Mouse (Mus musculus) stomach, embryonic 14.5 days (tissue): ENCODE results near the gene Zp1. TPM values are rescaled to one million over a fixed set of nuclear protein-coding genes. Genes with fewer than 3 reads are reported as not detected.
A peak's percentile ranks its signal among the peaks of the same experiment; 100 is the strongest.

Source experiments
- ATAC-seq: fragments of 200-750 bp; cut with Nextera tagmentation; 2 replicates; pipeline ENCODE4 v1.8.0; 2017; ENCODE audit warnings: low read depth, moderate TSS enrichment; ENCODE audit not compliant: insufficient number of reproducible peaks, insufficient read depth, low FRiP score
- H3K27ac ChIP-seq: fragments of 300-500 bp; sonication (generic); 2 replicates; pipeline ENCODE4 v1.5.1; 2014; ENCODE audit warnings: mild to moderate bottlenecking, low read length, moderate library complexity, mixed read lengths
- H3K27me3 ChIP-seq: fragments of 300-500 bp; sonication (generic); 2 replicates; pipeline ENCODE4 v1.6.1; 2014; ENCODE audit warnings: low read length, control low read depth, mixed read lengths; ENCODE audit not compliant: control insufficient read depth, insufficient read depth
- H3K36me3 ChIP-seq: fragments of 300-500 bp; sonication (generic); 2 replicates; pipeline ENCODE4 v1.6.1; 2014; ENCODE audit warnings: mild to moderate bottlenecking, control low read depth, low read length, moderate library complexity, mixed read lengths; ENCODE audit not compliant: control insufficient read depth, insufficient read depth
- H3K4me1 ChIP-seq: fragments of 300-500 bp; sonication (generic); 2 replicates; pipeline ENCODE4 v1.6.1; 2014; ENCODE audit warnings: low read length, control low read depth, mixed read lengths; ENCODE audit not compliant: control insufficient read depth, insufficient read depth
- H3K4me2 ChIP-seq: fragments of 300-500 bp; sonication (generic); replicated peaks from 2 replicates; pipeline ENCODE4 v1.6.1; 2014; ENCODE audit warnings: low read depth, low read length, control low read depth
- H3K4me3 ChIP-seq: fragments of 300-500 bp; sonication (generic); 2 replicates; pipeline ENCODE4 v1.5.1; 2014; ENCODE audit warnings: low read depth, low read length, control low read depth
- H3K9ac ChIP-seq: fragments of 300-500 bp; sonication (generic); replicated peaks from 2 replicates; pipeline ENCODE4 v1.6.1; 2014; ENCODE audit warnings: low read depth, mild to moderate bottlenecking, control low read depth, low read length, moderate library complexity, mixed read lengths
- H3K9me3 ChIP-seq: fragments of 300-500 bp; sonication (generic); 2 replicates; pipeline ENCODE4 v1.6.1; 2016; ENCODE audit warnings: low read depth, low read length, control low read depth; ENCODE audit not compliant: control insufficient read depth
- WGBS: fragments of 180-500 bp; shearing (Covaris S2); extraction: QIAGEN DNeasy Blood & Tissue Kit; methylation state at CpG from one replicate; pipeline ENCODE4 v1.1.7; 2014; 5-methylcytosine and 5-hydroxymethylcytosine counted together
- polyA plus RNA-seq: library from polyadenylated mRNA; unstranded; fragments of >200 nt; fragmentation: Nextera tagmentation; extraction: Ambion mirVana; gene quantifications from 2 replicates; pipeline ENCODE4 v1.2.1, GENCODE M21; 2014

The Zp1 gene
- polyA plus RNA-seq, 1 experiment from 2014 or later: not detected

DNA sequence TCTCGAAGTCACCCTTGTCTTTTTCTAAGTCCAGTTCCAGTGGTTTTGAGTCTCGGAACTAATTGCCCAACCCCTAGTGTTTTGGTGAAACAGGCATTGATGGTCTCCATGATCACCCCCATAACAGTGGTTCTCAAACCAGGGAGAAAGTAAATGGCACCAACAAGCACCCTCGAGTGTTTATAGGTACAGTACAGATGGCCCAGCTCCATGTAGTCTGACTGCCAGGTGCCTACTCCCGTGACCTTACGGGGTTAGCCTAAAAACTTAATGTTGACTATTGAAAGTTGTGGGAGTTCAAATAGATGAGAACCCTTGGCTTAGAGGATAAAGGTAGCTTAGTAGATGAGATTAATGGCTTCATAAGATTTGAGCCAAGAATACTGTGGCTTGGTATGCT, 19.4 kb downstream of the Zp1 start:
- no peaks in the 10 kb centered on the region for H3K27me3 ChIP-seq
- peaks cover 69% of the 10 kb centered on the region for H3K36me3 ChIP-seq
- no peak overlapping the region for H3K4me3 ChIP-seq
- peaks cover 27% of the 10 kb centered on the region for H3K4me1 ChIP-seq
- no peak overlapping the region for H3K27ac ChIP-seq
- H3K9me3 ChIP-seq: no peaks in the 10 kb centered on the region
- no peak overlapping the region for H3K4me2 ChIP-seq
- 89% methylated on average over 5 of the region's 5 CpGs for WGBS
- no peak overlapping the region for H3K9ac ChIP-seq
- no peak for ATAC-seq

DNA sequence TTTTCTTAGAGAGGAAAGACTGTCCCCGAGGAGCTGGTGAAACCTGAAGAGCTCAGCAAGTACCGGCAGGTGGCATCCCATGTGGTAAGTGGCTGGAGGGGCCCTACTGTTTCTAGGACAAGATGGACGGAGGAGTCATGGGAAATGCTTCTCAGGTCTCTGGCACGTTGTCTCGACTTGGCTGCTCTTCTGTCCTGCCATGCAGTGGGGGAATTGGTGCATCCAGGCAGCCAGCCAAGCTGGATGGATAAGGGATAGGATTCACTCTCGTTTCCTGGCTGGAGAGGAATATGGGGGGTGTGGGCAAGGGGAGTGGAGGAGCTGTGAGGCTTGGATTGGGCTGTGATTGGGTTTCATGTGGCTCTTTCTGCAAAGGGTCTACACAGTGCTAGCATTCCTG, 20.1 kb downstream of the Zp1 start:
- no peak overlapping the region for H3K4me3 ChIP-seq
- no peak overlapping the region for H3K27ac ChIP-seq
- 83% methylated on average over 6 of the region's 6 CpGs for WGBS
- no peak overlapping the region for H3K4me2 ChIP-seq
- no peaks in the 10 kb centered on the region for H3K9me3 ChIP-seq
- no peak for ATAC-seq
- H3K27me3 ChIP-seq: no peaks in the 10 kb centered on the region
- peaks cover 69% of the 10 kb centered on the region for H3K36me3 ChIP-seq
- no peak overlapping the region for H3K9ac ChIP-seq
- H3K4me1 ChIP-seq: peaks cover 23% of the 10 kb centered on the region

DNA sequence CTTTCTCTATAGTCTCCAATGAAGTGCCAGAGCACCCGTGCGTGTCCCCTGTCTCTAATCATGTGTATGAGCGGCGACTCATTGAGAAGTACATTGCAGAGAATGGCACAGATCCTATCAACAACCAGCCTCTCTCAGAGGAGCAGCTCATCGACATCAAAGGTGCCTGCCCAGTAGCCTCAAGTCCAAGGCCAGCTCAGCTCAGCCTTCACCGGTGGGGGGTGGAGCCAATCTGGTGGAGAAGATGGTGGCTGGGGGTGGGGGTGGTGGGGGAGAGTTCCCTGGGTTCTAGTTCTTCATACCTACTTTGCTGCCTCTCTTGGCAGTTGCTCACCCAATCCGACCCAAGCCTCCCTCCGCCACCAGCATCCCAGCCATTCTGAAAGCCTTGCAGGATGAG, 22.9 kb downstream of the Zp1 start:
- Histone ChIP-seq H3K9ac (no peak overlapping the region), H3K27me3 (no peaks in the 10 kb centered on the region), H3K4me3 (no peak overlapping the region), H3K36me3 (peaks cover 47% of the 10 kb centered on the region), H3K9me3 (no peaks in the 10 kb centered on the region), H3K27ac (no peak overlapping the region), H3K4me2 (0 out of 2 replicates have a peak overlapping the region, but pooled peaks have one; percentile 89), H3K4me1 (peaks cover 13% of the 10 kb centered on the region)
- WGBS: 82% methylated on average over 8 of the region's 8 CpGs
- ATAC-seq: no peak

DNA sequence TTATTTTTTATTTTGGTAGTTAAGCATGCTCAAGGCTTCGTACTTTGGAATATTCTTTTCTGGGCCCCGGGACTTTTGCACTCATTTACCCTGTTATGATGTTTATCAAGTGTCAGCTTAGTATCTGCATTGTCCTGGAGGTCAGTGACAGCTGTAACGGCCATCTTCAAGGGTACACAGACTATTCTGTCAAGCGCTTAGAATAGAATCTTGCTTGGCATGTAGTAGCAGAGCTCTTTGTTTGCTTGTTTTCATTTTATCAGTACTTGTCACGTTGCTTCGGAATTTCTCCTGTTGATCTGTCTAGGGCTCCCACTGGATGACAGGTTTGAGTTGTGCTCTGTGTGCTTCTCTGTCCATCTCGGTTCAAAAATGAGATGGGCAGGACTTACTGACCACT, 23.6 kb downstream of the Zp1 start:
- Histone ChIP-seq H3K9ac (peak overlapping the region; percentile 82), H3K27me3 (no peaks in the 10 kb centered on the region), H3K4me3 (peak overlapping the region; percentile 91), H3K4me2 (peak overlapping the region; percentile 89), H3K9me3 (no peaks in the 10 kb centered on the region), H3K36me3 (peaks cover 40% of the 10 kb centered on the region), H3K27ac (no peak overlapping the region), H3K4me1 (peaks cover 13% of the 10 kb centered on the region)
- no peak for ATAC-seq
- 73% methylated on average over 7 of the region's 7 CpGs for WGBS

DNA sequence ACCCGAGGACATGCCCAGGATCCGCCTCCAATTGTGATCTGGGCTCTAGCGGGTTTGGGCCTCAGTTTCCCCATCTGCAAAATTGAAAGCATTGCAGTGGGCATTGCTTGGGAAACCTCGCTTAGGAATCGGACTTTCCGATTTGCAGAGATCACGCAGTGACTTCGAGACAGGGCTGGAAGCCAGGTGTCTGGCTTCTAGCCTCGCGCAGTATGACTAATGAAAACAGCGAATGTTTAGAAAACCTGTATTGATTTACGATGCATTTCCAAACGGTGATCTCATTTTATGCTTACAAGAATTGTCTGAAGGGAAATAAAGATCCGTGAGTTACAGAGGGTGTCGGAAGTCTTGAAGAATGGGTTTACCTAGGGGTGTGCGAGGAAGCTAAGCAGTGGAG, 24.7 kb downstream of the Zp1 start:
- Histone ChIP-seq H3K4me1 (peaks cover 13% of the 10 kb centered on the region), H3K27me3 (no peaks in the 10 kb centered on the region), H3K9ac (peak overlapping the region; percentile 82), H3K4me3 (peak overlapping the region; percentile 91), H3K4me2 (peak overlapping the region; percentile 89), H3K9me3 (no peaks in the 10 kb centered on the region), H3K36me3 (peaks cover 29% of the 10 kb centered on the region), H3K27ac (peak overlapping the region; percentile 93)
- 1% methylated on average over 16 of the region's 16 CpGs for WGBS
- ATAC-seq: no peak

GRCm38 (mm10) chr19:10895016-10895528, 25.4 kb downstream of the Zp1 start, which contains the start of gene Prpf19:
TSS of gene Prpf19 (plus strand) at chr19:10895231.
- WGBS: under 1% methylated on average over 43 of the region's 43 CpGs
- Histone ChIP-seq H3K9me3 (no peaks in the 10 kb centered on the region), H3K4me2 (peak within 1 kb of the TSS; percentile 89), H3K9ac (peak within 1 kb of the TSS; percentile 82), H3K27ac (peak within 1 kb of the TSS; percentile 93), H3K4me3 (peak within 1 kb of the TSS; percentile 91), H3K27me3 (no peaks in the 10 kb centered on the region), H3K4me1 (peaks cover 13% of the 10 kb centered on the region), H3K36me3 (peaks cover 22% of the 10 kb centered on the region)
- peak; percentile 96 for ATAC-seq

DNA sequence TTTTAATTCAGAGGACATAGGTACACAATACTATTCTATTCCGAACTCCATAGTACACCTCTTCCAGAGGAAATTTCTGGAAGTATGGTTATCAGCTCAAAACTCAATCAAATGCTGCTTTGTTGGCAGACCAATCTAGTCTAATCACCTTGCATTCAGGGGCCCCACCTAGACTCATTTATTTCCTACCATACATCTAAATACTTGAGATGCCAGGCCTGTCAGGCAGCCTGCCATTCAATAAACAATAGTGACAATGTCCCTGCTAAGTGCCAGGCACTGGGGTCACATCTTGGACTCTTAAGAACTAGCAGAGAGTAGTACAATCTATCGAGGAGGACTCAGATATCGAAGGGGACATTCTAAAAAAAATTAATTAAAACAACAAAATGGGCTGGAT, 28.2 kb downstream of the Zp1 start:
- no peak overlapping the region for H3K4me3 ChIP-seq
- no peak overlapping the region for H3K27ac ChIP-seq
- no peak overlapping the region for H3K9ac ChIP-seq
- H3K36me3 ChIP-seq: no peaks in the 10 kb centered on the region
- no peak for ATAC-seq
- no peaks in the 10 kb centered on the region for H3K9me3 ChIP-seq
- no peaks in the 10 kb centered on the region for H3K27me3 ChIP-seq
- peaks cover 12% of the 10 kb centered on the region for H3K4me1 ChIP-seq
- 78% methylated on average over 3 of the region's 3 CpGs for WGBS
- H3K4me2 ChIP-seq: no peak overlapping the region

- peak within 1 kb of the TSS; percentile 88 for H3K4me2 ChIP-seq
- peak within 1 kb of the TSS; percentile 60 for H3K4me3 ChIP-seq
- H3K9me3 ChIP-seq: peaks cover 12% of the 10 kb centered on the region; the same call in 1 of the 2 replicates
- ATAC-seq: peak; percentile 86
- peaks cover 15% of the 10 kb centered on the region for H3K4me1 ChIP-seq
- peak within 1 kb of the TSS; percentile 63 for H3K9ac ChIP-seq
- H3K27me3 ChIP-seq: no peaks in the 10 kb centered on the region
- WGBS: under 1% methylated on average over 49 of the region's 49 CpGs
- no peaks in the 10 kb centered on the region for H3K36me3 ChIP-seq
- H3K27ac ChIP-seq: peak within 1 kb of the TSS; percentile 93
These were observed 38.8 kb downstream of the Zp1 start, which contains the start of gene Tmem109 for GRCm38 (mm10) chr19:10881426-10882154. TSS of gene Tmem109 (minus strand) at chr19:10882001.
